Mouse (Mus musculus): ENCODE measurements around the gene Sf1.
A peak's percentile ranks its signal among the peaks of the same experiment; 100 is the strongest.

Sf1 gene

DNA sequence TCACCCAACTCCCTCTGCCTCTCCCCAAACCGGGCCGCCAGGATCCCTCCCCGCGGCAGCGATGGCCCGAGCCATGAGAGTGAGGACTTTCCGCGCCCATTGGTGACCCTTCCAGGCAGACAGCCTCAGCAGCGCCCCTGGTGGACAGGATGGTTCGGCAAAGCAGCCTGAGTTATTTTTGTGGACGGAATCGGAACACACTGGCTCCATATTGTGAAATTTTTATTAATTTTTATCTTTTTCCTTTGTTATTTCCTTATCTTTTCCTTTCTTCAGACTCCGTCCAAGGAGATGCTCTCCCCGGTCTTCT lies 12.7 kb downstream of the Sf1 start:
- DNase-seq: peak; percentile 76

DNA sequence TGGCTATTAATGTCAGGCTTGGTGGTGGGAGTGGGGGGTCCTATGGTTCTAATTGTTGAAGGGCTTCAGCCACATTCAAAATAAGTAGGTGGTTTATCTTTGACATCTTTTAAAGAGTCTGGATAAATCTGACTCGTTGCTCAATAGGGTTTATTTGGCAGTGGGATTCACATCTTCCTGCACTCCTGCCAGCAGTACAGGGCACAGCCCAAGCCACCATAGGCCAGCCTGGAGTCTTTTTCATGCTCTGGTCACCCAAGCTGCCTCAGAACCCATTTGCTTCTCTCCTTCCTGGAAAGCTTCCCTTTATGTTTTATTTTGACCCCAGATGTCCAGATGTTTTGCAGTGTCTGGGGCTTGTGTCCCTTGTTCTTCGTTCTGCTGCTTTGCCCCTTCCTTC lies 13.2 kb downstream of the Sf1 start:
- DNase-seq: no peak

DNA sequence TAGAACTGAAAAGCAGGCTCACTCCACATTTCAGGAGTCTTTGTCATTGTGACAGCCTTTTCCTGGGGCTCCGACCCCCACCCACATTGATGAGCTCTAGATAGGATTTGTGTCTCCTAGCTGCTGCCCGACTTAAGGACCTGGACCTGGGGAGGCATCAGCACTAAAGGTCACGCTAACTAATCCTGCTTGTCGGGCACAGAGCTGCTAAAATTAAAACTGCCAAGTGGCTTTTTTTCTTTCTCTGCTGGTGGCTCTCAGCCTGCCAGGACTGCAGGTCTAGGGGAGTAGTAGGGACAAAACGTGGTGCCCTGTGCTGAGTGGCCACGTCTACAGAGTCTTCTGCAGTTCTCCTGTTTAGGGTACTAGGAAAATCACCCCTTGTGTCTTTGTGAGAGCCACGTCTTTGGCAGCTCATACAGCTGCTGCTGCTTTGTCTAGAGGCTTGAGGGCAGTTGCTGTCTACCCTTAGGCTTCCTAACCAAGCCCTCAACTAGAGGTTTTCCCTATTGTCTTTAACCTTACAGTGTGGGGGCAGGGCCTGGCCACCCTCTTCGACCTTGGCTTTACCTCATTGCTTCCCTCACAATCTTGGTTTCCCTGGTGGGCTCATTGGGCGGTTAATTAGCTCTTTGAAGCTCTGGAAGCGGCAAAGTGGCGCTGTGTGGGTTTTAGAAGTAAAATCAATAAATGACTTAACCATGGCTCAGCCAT lies 14.0 kb downstream of the Sf1 start:
- no peak for DNase-seq

DNA sequence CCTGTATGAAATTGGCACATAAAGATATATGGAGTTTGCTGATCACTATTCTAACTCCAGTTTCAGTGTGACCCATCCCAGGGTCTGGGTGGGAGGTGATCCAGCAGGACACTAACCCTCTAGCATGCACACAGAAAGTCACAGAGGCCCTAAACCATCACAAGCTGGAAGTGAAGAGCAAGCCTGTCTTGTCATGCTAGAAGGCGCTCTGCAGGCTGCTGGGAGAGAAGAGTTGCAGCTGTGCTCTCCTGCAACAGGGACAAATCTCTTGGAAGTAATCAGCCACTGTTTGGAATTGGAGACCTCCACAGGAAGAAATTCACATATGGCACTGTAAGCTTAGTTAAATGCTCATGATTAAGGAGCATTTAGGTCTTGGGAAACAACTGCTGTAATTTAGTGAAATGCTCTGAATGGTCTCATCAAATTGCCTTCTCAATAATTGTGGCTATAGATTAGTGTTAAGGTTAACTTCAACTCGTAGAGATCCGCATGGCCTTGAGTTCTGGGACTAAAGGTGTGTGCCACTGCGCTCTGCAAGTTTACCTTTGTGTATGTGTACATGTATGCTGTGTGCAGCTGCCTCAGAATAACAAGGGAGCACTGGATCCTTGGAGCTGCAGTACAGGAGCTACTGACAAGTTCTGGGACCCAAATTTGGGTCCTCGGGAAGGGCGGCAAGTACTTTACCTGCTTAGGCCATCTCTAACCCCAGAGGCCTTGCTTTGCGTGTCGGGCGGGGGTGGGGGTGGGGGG lies 17.1 kb downstream of the Sf1 start:
- no peak for DNase-seq

DNA sequence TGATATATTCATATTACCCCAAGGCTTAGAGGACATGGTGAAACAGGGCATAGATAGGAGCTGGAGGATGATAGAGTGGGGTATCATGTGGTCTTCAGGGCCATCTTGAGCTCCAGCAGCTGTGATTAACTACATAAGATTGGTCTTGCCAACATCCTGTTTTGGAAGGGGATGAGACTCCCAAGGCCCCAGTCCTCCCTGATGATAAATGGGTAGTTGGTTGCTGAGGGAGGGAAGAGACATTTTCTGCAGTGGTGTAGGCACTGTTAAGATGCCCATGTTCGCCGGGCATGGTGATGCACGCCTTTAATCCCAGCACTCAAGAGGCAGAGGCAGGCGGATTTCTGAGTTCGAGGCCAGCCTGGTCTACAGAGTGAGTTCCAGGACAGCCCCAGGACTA lies 17.7 kb downstream of the Sf1 start:
- no peak for DNase-seq

DNA sequence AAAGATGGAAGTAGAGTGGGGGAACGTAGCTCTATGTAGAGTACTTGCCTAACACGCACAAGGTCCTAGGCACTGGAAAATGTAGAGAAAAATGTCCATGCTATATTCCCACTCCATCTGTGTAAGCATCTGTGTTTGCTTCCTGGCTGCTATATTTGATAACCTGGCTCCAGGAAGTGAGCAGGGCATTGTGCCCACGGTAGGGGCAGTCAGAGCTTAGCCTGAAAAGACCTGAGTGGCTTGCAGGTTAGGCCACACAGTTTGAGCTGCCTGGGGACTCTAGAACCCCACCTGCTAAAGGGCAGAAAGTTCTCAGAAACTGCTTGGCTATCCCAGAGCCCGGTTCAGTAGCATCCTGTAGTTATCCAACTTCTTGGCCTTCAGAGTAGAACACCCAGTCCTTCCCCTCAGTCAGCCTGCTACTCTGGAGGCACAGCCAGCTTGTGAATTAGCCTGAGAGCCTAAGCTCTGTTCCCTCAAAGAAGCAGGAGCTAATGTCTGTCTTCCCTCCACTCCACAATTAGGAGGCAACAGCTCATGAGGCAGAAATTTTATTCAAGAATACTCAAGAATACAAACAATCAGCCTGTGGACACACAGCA lies 18.9 kb downstream of the Sf1 start:
- no peak for DNase-seq

DNA sequence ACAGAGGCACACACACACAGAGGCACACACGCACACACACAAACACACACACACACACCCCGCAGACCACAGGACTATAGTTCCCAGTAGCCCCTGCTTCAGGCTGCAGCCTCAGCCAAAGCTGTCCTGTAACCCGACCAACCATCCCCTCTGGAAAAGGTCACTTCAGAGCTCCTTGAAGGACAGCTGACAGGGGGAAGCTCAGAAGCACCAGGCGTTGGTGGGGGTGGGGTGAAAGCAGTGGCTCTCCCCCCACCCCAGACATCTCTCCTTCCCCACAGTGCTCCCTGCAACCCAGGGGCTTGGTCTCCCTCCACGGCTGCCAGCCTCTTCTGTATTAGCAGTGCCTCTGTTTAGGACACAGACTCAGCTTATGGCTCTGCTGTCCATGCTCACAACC lies 20.0 kb downstream of the Sf1 start:
- DNase-seq: no peak

DNA sequence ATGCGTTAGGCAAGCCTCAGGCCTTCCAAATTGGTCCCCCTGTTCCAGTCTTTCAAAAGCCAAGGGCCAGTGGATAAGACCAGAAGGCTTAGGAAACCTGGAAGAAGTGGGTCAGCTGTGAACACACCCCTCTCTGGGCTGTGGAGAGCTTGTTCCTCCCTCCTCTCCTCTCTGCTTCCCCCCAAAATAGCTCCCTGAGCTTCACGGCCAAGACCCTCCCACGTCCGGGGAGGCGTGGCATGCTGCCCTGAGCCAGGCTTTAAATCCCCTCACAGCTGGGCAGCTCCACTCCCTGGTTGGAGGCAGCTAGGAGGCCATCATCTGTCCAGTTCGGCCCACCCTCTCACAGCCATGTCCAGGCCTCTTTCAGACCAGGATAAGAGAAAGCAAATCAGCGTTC lies 20.6 kb downstream of the Sf1 start, which contains the start of gene Pygm:
Pygm (plus strand) TSS at position 272 of the 400 bp plus-strand sequence.
- DNase-seq: no peak

DNA sequence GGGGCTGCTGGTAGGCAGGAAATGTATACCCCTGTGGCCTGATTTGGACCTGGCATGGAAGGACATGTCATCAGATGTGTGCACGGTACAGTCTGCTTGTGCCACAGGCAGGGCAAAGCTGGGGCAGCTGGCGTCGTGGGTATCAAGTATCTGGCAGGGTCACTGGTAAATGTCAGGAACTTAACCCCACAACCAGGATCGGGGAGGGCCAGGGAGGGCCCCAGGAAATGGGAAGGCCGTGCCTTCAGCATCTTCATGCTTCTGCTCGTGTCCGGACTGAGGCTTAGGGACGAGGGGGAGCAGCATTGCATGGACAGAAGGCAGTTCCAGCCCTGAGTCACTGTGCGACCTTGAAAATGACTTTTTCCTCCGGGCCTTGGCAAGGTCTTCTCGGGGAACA lies 21.5 kb downstream of the Sf1 start:
- no peak for DNase-seq

DNA sequence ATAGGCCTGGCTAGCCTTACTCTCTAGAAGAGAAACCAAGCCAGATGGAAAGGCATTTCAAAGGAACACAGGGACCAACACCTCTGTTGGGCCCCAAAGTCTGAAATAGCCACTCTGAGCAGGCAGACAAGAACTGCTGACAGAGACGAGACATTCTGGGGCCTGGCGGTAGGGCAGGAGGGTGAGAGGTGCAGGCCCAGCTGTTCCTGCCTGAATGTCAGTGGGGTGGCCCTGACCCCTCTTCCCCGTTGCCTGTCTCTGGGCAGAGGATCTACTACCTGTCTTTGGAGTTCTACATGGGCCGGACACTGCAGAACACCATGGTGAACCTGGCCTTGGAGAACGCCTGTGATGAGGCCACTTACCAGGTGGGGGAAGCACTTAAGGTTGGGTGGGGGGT lies 21.9 kb downstream of the Sf1 start:
- no peak for DNase-seq

DNA sequence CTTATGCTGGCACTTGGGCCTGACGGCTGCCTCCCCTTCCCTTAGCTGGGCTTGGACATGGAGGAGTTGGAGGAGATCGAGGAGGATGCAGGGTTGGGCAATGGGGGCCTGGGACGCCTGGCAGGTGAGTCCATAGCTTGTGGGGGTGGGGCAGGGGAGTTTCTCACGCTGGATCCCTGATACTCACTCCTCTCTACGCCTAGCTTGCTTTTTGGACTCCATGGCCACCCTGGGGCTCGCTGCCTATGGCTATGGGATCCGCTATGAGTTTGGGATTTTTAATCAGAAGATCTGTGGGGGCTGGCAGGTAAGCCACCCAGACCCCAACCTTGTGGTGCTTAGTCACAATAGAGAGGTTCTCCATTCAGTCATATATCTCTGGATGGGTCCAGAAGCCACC lies 22.3 kb downstream of the Sf1 start:
- DNase-seq: no peak

DNA sequence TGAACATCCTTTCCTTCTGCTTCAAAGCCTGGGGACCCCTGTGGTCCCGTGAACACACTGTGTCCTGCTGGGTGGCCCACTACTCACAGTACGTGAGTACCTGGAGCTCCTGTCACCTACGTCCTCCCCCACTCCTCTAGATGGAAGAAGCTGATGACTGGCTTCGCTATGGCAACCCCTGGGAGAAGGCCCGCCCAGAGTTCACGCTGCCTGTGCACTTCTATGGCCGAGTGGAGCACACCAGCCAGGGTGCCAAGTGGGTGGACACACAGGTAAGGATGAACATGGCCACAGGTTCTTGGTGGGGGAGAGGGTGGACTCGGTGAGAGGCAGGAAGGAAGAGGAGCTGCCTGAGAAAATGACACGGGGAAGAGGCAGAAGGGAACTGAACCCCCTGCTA lies 22.7 kb downstream of the Sf1 start:
- no peak for DNase-seq

DNA sequence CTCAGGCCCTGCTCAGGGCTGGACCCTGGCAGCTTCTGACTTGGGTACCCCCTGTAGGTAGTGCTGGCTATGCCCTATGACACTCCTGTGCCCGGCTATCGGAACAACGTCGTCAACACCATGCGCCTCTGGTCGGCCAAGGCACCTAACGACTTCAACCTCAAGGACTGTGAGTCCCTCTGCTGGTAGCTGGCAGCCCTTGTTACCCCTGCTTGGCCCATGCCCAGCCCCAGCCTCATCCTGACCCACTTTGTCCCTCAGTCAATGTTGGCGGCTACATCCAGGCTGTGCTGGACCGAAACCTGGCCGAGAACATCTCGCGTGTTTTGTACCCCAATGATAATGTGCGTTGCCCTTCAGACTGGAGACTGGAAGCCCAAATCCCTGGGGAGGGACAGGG lies 24.5 kb downstream of the Sf1 start:
- DNase-seq: peak; percentile 37

DNA sequence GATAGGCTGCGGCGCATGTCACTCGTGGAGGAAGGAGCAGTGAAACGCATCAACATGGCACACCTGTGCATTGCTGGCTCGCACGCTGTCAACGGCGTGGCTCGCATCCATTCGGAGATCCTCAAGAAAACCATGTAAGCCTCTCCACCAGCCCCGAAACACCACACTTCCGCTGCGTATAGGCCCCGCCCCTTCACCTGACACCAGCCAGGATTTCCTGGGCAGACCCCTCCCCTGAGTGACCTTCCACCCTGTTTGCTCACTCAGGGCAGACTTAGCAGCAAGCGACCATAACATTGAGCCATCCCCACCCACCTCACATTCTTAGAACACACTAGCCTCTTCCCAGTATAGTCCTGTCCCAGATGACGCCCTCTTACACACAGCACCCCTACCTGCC lies 26.3 kb downstream of the Sf1 start:
- no peak for DNase-seq

DNA sequence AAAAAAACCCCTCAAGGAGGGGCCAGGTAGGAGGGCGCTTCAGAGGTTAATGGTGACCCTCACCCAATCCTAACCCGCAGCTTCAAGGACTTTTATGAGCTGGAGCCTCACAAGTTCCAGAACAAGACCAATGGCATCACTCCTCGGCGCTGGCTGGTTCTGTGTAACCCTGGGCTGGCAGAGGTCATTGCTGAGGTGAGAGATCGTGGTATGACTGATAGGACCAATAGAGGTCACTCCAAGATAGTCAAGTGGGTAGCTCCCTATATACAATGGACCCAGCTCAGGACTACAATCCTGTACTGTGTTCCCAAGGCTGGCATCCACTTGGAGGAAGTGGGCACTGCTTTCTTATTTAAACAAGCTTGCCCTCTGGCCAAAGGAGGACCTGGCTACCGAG lies 26.8 kb downstream of the Sf1 start:
- DNase-seq: no peak

DNA sequence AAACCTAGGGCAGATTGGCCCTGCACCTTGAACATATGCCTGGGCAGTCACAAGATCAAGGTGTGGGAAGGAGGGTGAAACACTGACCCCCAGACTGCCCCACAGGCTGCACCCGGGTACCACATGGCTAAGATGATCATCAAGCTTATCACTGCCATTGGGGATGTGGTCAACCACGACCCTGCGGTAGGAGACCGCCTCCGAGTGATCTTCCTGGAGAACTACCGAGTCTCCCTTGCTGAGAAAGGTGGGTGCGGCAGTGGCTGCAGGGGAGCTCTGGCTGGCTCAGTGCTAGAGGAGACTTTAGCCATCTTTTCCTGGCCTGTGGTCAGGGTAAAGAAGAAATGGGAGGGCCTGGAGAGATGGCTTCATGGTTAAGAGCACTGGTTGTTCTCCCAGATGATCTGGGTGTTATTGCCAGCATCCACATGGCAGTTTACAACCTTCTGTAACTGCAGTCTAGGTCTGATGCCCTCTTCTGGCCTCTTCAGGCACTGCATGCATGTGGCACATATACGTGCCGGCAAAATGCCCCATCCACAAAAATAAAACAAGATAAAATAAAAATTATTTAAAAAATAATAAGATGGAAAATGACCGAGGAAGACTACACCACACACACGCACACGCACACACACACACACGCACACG lies 29.4 kb downstream of the Sf1 start:
- DNase-seq: no peak

DNA sequence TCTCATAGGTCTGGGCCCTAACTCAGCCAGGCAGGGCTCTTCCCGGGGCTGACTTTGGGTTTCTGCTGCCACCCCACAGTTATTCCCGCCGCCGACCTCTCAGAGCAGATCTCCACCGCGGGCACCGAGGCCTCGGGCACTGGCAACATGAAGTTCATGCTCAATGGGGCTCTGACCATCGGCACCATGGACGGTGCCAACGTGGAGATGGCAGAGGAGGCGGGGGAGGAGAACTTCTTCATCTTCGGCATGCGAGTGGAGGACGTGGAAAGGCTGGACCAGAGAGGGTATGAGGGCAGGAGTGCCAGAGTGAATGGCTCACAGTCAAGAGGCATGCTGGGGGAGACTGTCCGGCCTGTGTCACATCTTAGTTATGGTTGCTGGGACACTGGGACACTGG lies 30.1 kb downstream of the Sf1 start:
- no peak for DNase-seq

DNA sequence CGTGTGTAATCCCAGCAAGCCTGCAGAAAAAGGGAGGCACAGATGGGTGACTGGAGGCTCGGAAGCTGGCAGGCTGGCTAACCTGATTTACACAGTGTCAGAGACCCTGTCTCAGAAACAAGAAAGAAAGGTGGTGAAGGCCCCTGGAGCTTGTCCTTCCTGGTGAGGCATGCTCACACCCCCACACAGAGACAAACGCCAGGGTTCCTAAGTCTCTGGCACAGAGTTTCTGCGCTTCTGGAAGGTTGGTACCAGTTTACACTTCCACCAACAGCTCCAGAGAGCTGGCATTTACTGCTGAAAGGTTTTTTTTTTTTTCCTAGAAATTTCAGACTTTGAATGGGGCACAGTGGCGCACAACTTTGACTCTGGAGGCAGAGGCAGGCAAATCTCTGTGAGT lies 32.7 kb downstream of the Sf1 start:
- DNase-seq: no peak

DNA sequence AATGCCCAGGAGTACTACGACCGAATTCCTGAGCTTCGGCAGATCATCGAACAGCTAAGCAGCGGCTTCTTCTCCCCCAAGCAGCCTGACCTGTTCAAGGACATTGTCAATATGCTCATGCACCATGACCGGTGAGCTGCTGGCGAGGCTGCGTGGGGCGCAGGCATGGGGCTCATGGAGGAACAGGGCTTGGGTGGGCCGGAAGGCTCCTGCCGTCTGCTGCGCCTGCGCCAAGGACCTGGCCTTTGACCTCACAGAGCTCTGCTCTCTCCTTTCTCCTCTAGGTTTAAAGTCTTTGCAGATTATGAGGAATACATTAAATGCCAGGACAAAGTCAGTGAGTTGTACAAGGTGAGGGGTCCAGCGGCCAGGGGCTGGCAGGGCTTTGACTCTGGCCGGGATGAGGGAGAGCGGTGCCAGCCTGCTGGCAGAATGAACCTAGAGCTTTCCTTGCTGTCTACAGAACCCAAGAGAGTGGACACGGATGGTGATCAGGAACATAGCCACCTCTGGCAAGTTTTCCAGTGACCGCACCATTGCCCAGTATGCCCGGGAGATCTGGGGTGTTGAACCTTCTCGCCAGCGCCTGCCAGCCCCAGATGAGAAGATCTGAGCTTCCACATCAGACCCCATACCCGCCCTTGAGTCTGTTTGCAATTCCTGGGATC lies 34.2 kb downstream of the Sf1 start:
- DNase-seq: no peak

DNA sequence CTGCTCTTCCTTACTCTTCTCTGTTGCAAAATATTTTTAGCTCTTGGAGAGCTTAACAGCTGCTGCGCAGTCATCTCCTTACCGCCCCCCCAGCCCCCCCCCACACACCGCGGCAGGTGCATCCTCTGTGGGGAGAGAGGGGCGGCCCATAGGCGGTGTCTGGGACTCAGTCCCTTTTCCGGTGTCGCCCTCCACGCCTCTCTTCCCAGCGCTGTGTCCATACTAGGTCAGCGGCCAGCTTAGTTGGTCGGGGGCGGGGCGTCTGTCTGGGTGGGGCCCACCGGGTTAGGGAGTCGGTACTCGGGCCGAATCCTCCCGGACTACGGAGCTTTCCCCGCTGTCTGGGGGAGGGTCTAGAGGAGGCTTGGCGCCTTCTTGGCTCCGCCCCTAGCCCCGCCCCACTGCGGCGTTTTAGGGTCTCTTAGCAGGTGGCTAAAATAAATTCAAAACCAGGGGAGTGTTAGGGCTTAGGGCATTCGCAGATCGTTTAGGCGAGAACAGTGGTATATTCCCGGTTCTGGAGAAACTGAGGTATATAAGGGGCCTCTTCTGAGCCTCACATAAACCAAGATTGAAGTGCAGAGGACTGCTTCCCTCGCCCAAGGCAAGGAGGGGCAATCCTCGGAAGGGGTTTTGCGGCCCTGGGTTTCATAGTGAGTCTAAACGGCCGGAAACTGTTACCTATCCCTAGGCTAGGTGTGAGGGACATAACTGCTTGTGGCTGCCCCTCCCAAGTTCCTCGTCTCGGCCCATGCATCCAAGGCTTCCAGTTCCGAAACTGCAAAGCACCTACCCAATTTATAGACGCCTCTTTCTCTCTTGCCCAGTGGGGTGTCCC lies 35.2 kb downstream of the Sf1 start:
- peak; percentile 78 for DNase-seq

DNA sequence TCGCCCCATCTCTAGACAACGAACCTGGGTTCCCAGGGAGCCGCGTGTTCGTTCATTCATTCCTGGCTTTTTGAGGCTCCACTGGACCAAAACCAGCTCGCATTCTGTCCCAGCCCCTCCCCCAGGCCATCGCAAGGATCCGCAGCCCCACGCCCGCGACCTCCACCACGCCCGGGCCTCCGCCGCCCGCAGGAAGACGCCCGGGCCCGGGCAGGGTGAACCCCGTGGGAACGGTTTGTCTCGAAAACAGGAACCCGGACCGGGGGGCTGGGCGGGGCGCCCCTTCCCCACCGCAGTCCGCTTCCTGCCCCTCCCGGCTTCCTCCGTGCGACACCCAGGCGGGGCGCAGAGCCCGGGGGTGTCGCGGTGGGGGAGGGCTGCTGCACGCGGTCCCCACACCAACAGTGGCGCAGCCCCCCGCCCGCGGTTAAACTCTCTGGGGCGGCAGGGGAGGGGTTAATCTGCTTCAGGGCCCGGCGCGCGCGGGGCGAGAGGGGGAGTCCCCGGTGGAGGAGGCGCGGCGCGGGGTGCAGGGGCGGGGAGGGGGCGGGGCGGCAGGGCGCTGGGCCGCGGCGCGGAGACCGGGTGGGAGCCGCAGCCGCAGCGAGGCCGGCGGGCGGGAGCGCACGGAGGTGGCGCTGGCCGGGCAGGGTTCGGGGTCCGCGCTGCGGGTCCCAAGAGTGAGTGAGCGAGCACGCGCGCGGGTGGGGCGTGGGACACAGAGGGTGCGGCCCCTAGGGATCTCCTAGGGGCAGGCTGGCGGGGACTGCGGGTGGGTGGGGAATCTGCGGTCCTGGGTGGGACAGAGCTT lies 36.0 kb downstream of the Sf1 start, which contains the start of gene Rasgrp2:
Rasgrp2 (plus strand) TSS at position 56 of the 811 bp plus-strand sequence.
- DNase-seq: peak; percentile 79
